Mouse (Mus musculus): ENCODE measurements around the gene Kdm6b. TPM values are rescaled to one million over a fixed set of nuclear protein-coding genes. Genes with fewer than 3 reads are reported as not detected.
A peak's percentile ranks its signal among the peaks of the same experiment; 100 is the strongest.

The Kdm6b gene
- polyA plus RNA-seq, 1 experiment: 9.3 TPM

- 0 out of 2 replicates have a peak, but pooled peaks cover 3% of the 10 kb centered on the region for H3K4me1 ChIP-seq (ENCODE audit: control insufficient read depth, insufficient read depth, low read length)
- TF ChIP-seq POLR2A (IDR thresholded peaks at IDR 0.05; ENCODE audit: borderline replicate concordance, low read depth, low read length) (no peak), CTCF (IDR thresholded peaks at IDR 0.05; ENCODE audit: low read depth, low read length) (peak; percentile 45; the same call in 1 of the 2 replicates)
- no peak overlapping the region for H3K4me3 ChIP-seq (ENCODE audit: insufficient read depth, low read length)
Measured at GRCm38 (mm10) chr11:69390400-69391034, 23.0 kb downstream of the Kdm6b start.

DNA sequence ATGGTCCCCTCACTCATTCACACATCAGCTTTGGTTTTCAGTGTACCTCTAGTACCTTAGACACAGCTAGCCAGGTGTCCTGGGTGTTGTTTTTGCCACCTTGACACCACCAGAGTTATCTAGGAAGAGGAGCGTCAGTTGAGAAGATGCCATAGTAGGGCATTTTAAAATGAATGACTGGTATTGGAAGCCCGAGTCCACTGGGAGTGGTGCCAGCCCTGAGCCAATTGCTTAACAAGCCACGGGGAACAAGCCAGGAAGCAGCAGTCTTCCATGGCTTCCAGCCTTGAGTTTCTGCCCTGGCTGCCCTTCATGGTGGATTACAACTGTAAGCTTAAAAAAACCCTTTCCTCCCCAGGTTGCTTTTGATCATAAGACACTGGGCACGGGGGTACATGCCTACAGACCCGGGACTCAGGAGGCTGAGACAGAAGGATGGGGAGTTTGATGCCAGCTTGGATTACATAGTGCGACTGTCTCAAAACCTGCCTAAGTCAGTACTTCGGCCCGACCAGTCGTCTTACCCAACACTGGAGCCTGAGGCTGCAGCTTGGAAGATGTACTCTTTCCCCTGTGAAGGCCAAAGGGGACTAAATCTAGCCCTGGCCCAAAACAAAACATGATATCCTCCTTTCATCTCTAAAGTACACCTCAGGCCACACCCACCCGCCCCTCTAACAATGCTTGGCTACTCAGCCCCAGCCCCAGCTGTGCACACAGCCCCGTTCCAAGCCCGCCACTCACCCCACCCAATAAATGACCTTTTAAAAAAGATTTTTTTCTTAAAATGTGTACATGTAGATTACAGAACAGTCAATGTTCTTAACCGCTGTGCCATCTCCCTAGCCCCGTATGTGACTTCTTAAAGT lies 23.7 kb downstream of the Kdm6b start:
- Histone ChIP-seq H3K27ac (ENCODE audit: insufficient read depth, low read depth, low read length) (no peak overlapping the region), H3K4me3 (ENCODE audit: insufficient read depth, low read length) (no peak overlapping the region), H3K4me1 (ENCODE audit: control insufficient read depth, insufficient read depth, low read length) (0 out of 2 replicates have a peak, but pooled peaks cover 3% of the 10 kb centered on the region)
- no peak for TF ChIP-seq POLR2A (IDR thresholded peaks at IDR 0.05; ENCODE audit: borderline replicate concordance, low read depth, low read length)
- no peak for TF ChIP-seq CTCF (IDR thresholded peaks at IDR 0.05; ENCODE audit: low read depth, low read length)

More at GRCm38 (mm10) chr11:69390400-69391034, 23.0 kb downstream of the Kdm6b start:
- no peak overlapping the region for H3K27ac ChIP-seq (ENCODE audit: insufficient read depth, low read depth, low read length)

- no peak overlapping the region for H3K27ac ChIP-seq (ENCODE audit: insufficient read depth, low read depth, low read length)
- H3K4me1 ChIP-seq (ENCODE audit: control insufficient read depth, insufficient read depth, low read length): 0 out of 2 replicates have a peak, but pooled peaks cover 3% of the 10 kb centered on the region
- H3K4me3 ChIP-seq (ENCODE audit: insufficient read depth, low read length): no peak overlapping the region
- no peak for TF ChIP-seq CTCF (IDR thresholded peaks at IDR 0.05; ENCODE audit: low read depth, low read length)
- TF ChIP-seq POLR2A (IDR thresholded peaks at IDR 0.05; ENCODE audit: borderline replicate concordance, low read depth, low read length): no peak
Measured at GRCm38 (mm10) chr11:69388680-69389079, 24.8 kb downstream of the Kdm6b start.

- H3K4me1 ChIP-seq (ENCODE audit: control insufficient read depth, insufficient read depth, low read length): 0 out of 2 replicates have a peak, but pooled peaks cover 3% of the 10 kb centered on the region
- H3K4me3 ChIP-seq (ENCODE audit: insufficient read depth, low read length): no peak overlapping the region
- no peak overlapping the region for H3K27ac ChIP-seq (ENCODE audit: insufficient read depth, low read depth, low read length)
- TF ChIP-seq CTCF (IDR thresholded peaks at IDR 0.05; ENCODE audit: low read depth, low read length) (no peak), POLR2A (IDR thresholded peaks at IDR 0.05; ENCODE audit: borderline replicate concordance, low read depth, low read length) (no peak)
Measured at GRCm38 (mm10) chr11:69386758-69387157, 26.7 kb downstream of the Kdm6b start.

DNA sequence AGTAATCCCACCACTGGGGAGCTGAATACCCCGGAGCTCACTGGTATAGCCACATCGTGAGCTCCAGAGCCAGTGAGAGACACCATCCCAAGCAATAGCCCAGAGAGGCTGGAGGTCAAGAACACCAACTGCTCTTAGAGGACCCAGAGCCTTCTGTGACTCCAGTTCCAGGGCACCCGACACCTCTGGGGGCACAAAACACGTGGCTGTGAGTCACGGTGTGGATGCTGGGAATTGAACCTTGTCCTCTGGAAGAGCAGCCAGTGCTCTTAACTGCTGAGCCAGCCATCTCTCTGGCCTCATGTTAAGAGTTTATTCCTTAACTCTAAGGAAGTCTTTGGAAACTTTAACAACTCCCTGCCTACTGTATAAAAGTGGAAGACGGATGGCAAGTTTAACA lies 28.5 kb downstream of the Kdm6b start:
- H3K4me1 ChIP-seq (ENCODE audit: control insufficient read depth, insufficient read depth, low read length): peaks cover 8% of the 10 kb centered on the region
- H3K27ac ChIP-seq (ENCODE audit: insufficient read depth, low read depth, low read length): no peak overlapping the region
- no peak for TF ChIP-seq CTCF (IDR thresholded peaks at IDR 0.05; ENCODE audit: low read depth, low read length)
- no peak for TF ChIP-seq POLR2A (IDR thresholded peaks at IDR 0.05; ENCODE audit: borderline replicate concordance, low read depth, low read length)
- H3K4me3 ChIP-seq (ENCODE audit: insufficient read depth, low read length): no peak overlapping the region

GRCm38 (mm10) chr11:69382478-69383105 lies 30.9 kb downstream of the Kdm6b start:
- no peak for TF ChIP-seq CTCF (IDR thresholded peaks at IDR 0.05; ENCODE audit: low read depth, low read length)
- Histone ChIP-seq H3K4me1 (ENCODE audit: control insufficient read depth, insufficient read depth, low read length) (peaks cover 13% of the 10 kb centered on the region), H3K27ac (ENCODE audit: insufficient read depth, low read depth, low read length) (no peak overlapping the region), H3K4me3 (ENCODE audit: insufficient read depth, low read length) (no peak overlapping the region)

DNA sequence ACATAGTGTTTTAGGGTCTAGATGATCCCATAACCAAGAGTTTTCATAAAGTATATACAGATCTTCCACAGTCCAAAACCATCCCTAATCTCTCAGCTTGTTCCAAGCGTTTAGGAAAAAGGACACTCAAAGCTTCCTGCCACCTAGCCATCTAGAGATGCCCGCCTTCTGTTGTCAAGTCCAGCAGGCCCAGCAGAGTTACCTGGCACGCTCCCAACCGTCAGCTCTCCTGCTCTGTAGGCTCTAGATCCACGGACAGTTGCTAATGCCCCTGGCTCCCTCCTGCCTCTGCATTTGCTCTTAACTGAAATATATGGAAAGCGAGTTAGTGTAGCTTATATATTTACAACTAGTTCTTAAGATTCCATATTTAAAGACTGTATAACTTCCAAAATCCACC lies 32.1 kb downstream of the Kdm6b start:
- TF ChIP-seq CTCF (IDR thresholded peaks at IDR 0.05; ENCODE audit: low read depth, low read length) (no peak), POLR2A (IDR thresholded peaks at IDR 0.05; ENCODE audit: borderline replicate concordance, low read depth, low read length) (no peak)
- peaks cover 13% of the 10 kb centered on the region for H3K4me1 ChIP-seq (ENCODE audit: control insufficient read depth, insufficient read depth, low read length)
- no peak overlapping the region for H3K27ac ChIP-seq (ENCODE audit: insufficient read depth, low read depth, low read length)
- H3K4me3 ChIP-seq (ENCODE audit: insufficient read depth, low read length): no peak overlapping the region

- H3K4me1 ChIP-seq (ENCODE audit: control insufficient read depth, insufficient read depth, low read length): peaks cover 14% of the 10 kb centered on the region
- H3K27ac ChIP-seq (ENCODE audit: insufficient read depth, low read depth, low read length): peak overlapping the region; percentile 66
- no peak overlapping the region for H3K4me3 ChIP-seq (ENCODE audit: insufficient read depth, low read length)
- TF ChIP-seq POLR2A (IDR thresholded peaks at IDR 0.05; ENCODE audit: borderline replicate concordance, low read depth, low read length) (no peak), CTCF (IDR thresholded peaks at IDR 0.05; ENCODE audit: low read depth, low read length) (no peak)
Measured at GRCm38 (mm10) chr11:69379600-69379999, 33.9 kb downstream of the Kdm6b start.

DNA sequence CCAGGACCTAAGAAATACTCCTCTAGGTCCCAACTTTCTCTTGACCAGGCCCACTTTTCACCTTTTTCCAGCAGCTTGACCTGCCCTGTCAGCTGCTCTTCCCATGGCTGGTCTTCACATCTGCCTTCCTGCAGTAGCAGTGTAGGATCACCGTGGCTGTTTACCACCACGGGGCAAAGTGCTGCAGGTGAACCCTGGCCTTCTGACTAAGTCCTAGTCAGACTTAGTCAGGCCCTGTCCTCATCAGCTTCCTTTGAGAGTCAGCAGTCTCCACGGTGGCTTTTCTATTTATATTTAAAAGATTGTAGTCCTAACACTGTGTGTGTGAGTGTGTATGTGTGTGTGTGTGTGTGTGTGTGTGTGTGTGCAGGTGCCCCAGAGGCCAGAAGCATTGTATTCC lies 35.7 kb downstream of the Kdm6b start:
- no peak for TF ChIP-seq CTCF (IDR thresholded peaks at IDR 0.05; ENCODE audit: low read depth, low read length)
- TF ChIP-seq POLR2A (IDR thresholded peaks at IDR 0.05; ENCODE audit: borderline replicate concordance, low read depth, low read length): no peak
- H3K4me3 ChIP-seq (ENCODE audit: insufficient read depth, low read length): no peak overlapping the region
- no peak overlapping the region for H3K27ac ChIP-seq (ENCODE audit: insufficient read depth, low read depth, low read length)
- H3K4me1 ChIP-seq (ENCODE audit: control insufficient read depth, insufficient read depth, low read length): peaks cover 14% of the 10 kb centered on the region

Data from bone marrow macrophage, adult 2 months (primary cell).